Mouse (Mus musculus) G1E (cell line): Measurements from ENCODE around the gene Tmem131l.

Experiments used
- CTCF ChIP-seq: IDR thresholded peaks from 2 replicates; pipeline ENCODE4 v1.5.1; 2012; ENCODE audit warnings: low read depth, low read length, inconsistent platforms, mixed read lengths
- GATA1 ChIP-seq: IDR thresholded peaks from 2 replicates; pipeline ENCODE4 v1.6.1; 2012; ENCODE audit warnings: borderline replicate concordance, low read length, inconsistent platforms, mixed read lengths
- GATA2 ChIP-seq: IDR thresholded peaks from 2 replicates; pipeline ENCODE4 v1.6.1; 2012; ENCODE audit warnings: low read depth, low read length, inconsistent platforms, borderline replicate concordance
- POLR2AphosphoS5 ChIP-seq: IDR thresholded peaks from 2 replicates; pipeline ENCODE4 v1.6.1; 2012; ENCODE audit warnings: low read depth, low read length, inconsistent platforms; ENCODE audit not compliant: insufficient replicate concordance

GRCm38 (mm10) chr3:83902943-83903342, 137.0 kb downstream of the Tmem131l start:
- TF ChIP-seq GATA1: no peak
- TF ChIP-seq CTCF: no peak
- no peak for TF ChIP-seq POLR2AphosphoS5
- no peak for TF ChIP-seq GATA2
